Mouse (Mus musculus): ENCODE results near the gene Capza2. TPM values are rescaled to one million over a fixed set of nuclear protein-coding genes. Genes with fewer than 3 reads are reported as not detected.

The Capza2 gene
- polyA plus RNA-seq, 1 experiment from 2014 or later = 192 TPM

- H3K9me3 ChIP-seq (replicated peaks) = no peaks in the 10 kb centered on the region
- H3K4me1 ChIP-seq = peaks cover 4% of the 10 kb centered on the region; the same call in 1 of the 2 replicates
- no peaks in the 10 kb centered on the region for H3K27me3 ChIP-seq (ENCODE audit: low read depth, poor library complexity, severe bottlenecking)
- DNase-seq (ENCODE audit: low spot score) = no peak
- H3K27ac ChIP-seq = no peak overlapping the region
- no peak overlapping the region for H3K4me3 ChIP-seq
- WGBS = 71% methylated on average over 6 of the region's 6 CpGs
- H3K36me3 ChIP-seq = no peaks in the 10 kb centered on the region
Observed at GRCm38 (mm10) chr6:17628701-17629455, 7.2 kb upstream of the Capza2 start.

- WGBS = 77% methylated on average over 5 of the region's 5 CpGs
- H3K27ac ChIP-seq = no peak overlapping the region
- H3K27me3 ChIP-seq (ENCODE audit: low read depth, poor library complexity, severe bottlenecking) = no peaks in the 10 kb centered on the region
- H3K36me3 ChIP-seq = no peaks in the 10 kb centered on the region
- no peak for DNase-seq (ENCODE audit: low spot score)
- no peak overlapping the region for H3K4me3 ChIP-seq
- no peaks in the 10 kb centered on the region for H3K9me3 ChIP-seq (replicated peaks)
- H3K4me1 ChIP-seq = peaks cover 4% of the 10 kb centered on the region; the same call in 1 of the 2 replicates
Observed at GRCm38 (mm10) chr6:17629756-17630155, 6.3 kb upstream of the Capza2 start.

GRCm38 (mm10) chr6:17631611-17632010 is 4.4 kb upstream of the Capza2 start:
- H3K27ac ChIP-seq = no peak overlapping the region
- peaks cover 4% of the 10 kb centered on the region; the same call in 1 of the 2 replicates for H3K4me1 ChIP-seq
- no peaks in the 10 kb centered on the region for H3K36me3 ChIP-seq
- no peak overlapping the region for H3K4me3 ChIP-seq
- no peaks in the 10 kb centered on the region for H3K9me3 ChIP-seq (replicated peaks)
- H3K27me3 ChIP-seq (ENCODE audit: low read depth, poor library complexity, severe bottlenecking) = no peaks in the 10 kb centered on the region
- DNase-seq (ENCODE audit: low spot score) = no peak
- 87% methylated on average over 5 of the region's 5 CpGs for WGBS

- Histone ChIP-seq H3K27ac (no peak overlapping the region), H3K4me3 (no peak overlapping the region), H3K4me1 (peaks cover 15% of the 10 kb centered on the region), H3K36me3 (no peaks in the 10 kb centered on the region), H3K27me3 (ENCODE audit: low read depth, poor library complexity, severe bottlenecking) (no peaks in the 10 kb centered on the region), H3K9me3 (replicated peaks) (no peaks in the 10 kb centered on the region)
- no peak for DNase-seq (ENCODE audit: low spot score)
- 62% methylated on average over 3 of the region's 3 CpGs for WGBS
Observed at GRCm38 (mm10) chr6:17633819-17634218, 2.2 kb upstream of the Capza2 start.

- Histone ChIP-seq H3K27me3 (ENCODE audit: low read depth, poor library complexity, severe bottlenecking) (no peaks in the 10 kb centered on the region), H3K36me3 (no peaks in the 10 kb centered on the region; the same call in 1 of the 2 replicates), H3K27ac (no peak overlapping the region), H3K9me3 (replicated peaks) (no peaks in the 10 kb centered on the region), H3K4me3 (no peak overlapping the region), H3K4me1 (peaks cover 11% of the 10 kb centered on the region)
- no peak for DNase-seq (ENCODE audit: low spot score)
- WGBS = 84% methylated on average over 3 of the region's 3 CpGs
Observed at GRCm38 (mm10) chr6:17634992-17635391, 1.0 kb upstream of the Capza2 start.

GRCm38 (mm10) chr6:17636764-17637170 is 733 bp downstream of the Capza2 start:
- under 1% methylated on average over 43 of the region's 45 CpGs for WGBS
- DNase-seq (ENCODE audit: low spot score) = peak; percentile 95
- Histone ChIP-seq H3K36me3 (peaks cover 5% of the 10 kb centered on the region), H3K27me3 (ENCODE audit: low read depth, poor library complexity, severe bottlenecking) (no peaks in the 10 kb centered on the region), H3K27ac (peak overlapping the region; percentile 98), H3K4me1 (peaks cover 11% of the 10 kb centered on the region), H3K9me3 (replicated peaks) (no peaks in the 10 kb centered on the region), H3K4me3 (peak overlapping the region; percentile 91)

GRCm38 (mm10) chr6:17637205-17638203 is 1.5 kb downstream of the Capza2 start:
- Histone ChIP-seq H3K27ac (peak overlapping the region; percentile 98), H3K36me3 (peaks cover 5% of the 10 kb centered on the region), H3K4me1 (peaks cover 11% of the 10 kb centered on the region), H3K27me3 (ENCODE audit: low read depth, poor library complexity, severe bottlenecking) (no peaks in the 10 kb centered on the region), H3K9me3 (replicated peaks) (no peaks in the 10 kb centered on the region), H3K4me3 (peak overlapping the region; percentile 91)
- peak; percentile 52 for DNase-seq (ENCODE audit: low spot score)
- under 1% methylated on average over 59 of the region's 62 CpGs for WGBS

- no peaks in the 10 kb centered on the region for H3K27me3 ChIP-seq (ENCODE audit: low read depth, poor library complexity, severe bottlenecking)
- peaks cover 5% of the 10 kb centered on the region for H3K36me3 ChIP-seq
- no peaks in the 10 kb centered on the region for H3K9me3 ChIP-seq (replicated peaks)
- no peak for DNase-seq (ENCODE audit: low spot score)
- H3K4me3 ChIP-seq = no peak overlapping the region
- H3K27ac ChIP-seq = no peak overlapping the region
- 94% methylated on average over 9 of the region's 9 CpGs for WGBS
- H3K4me1 ChIP-seq = peaks cover 11% of the 10 kb centered on the region
Observed at GRCm38 (mm10) chr6:17640031-17640430, 4.0 kb downstream of the Capza2 start.

GRCm38 (mm10) chr6:17642739-17643138 is 6.7 kb downstream of the Capza2 start:
- no peaks in the 10 kb centered on the region for H3K27me3 ChIP-seq (ENCODE audit: low read depth, poor library complexity, severe bottlenecking)
- peaks cover 8% of the 10 kb centered on the region; the same call in 1 of the 2 replicates for H3K4me1 ChIP-seq
- H3K4me3 ChIP-seq = no peak overlapping the region
- WGBS = 80% methylated on average over 3 of the region's 3 CpGs
- no peak overlapping the region for H3K27ac ChIP-seq
- no peak for DNase-seq (ENCODE audit: low spot score)
- peaks cover 5% of the 10 kb centered on the region for H3K36me3 ChIP-seq
- H3K9me3 ChIP-seq (replicated peaks) = no peaks in the 10 kb centered on the region

GRCm38 (mm10) chr6:17646107-17646506 is 10.1 kb downstream of the Capza2 start:
- DNase-seq (ENCODE audit: low spot score) = no peak

GRCm38 (mm10) chr6:17652132-17652531 is 16.1 kb downstream of the Capza2 start:
- Histone ChIP-seq H3K27me3 (ENCODE audit: low read depth, poor library complexity, severe bottlenecking) (no peaks in the 10 kb centered on the region), H3K4me1 (no peaks in the 10 kb centered on the region), H3K4me3 (no peak overlapping the region), H3K9me3 (replicated peaks) (no peaks in the 10 kb centered on the region), H3K27ac (no peak overlapping the region), H3K36me3 (peaks cover 71% of the 10 kb centered on the region)
- DNase-seq (ENCODE audit: low spot score) = no peak
- WGBS = 88% methylated on average over 2 of the region's 2 CpGs

More at GRCm38 (mm10) chr6:17646107-17646506, 10.1 kb downstream of the Capza2 start:
- no peak overlapping the region for H3K27ac ChIP-seq
- H3K36me3 ChIP-seq = peaks cover 26% of the 10 kb centered on the region
- H3K4me1 ChIP-seq = no peaks in the 10 kb centered on the region
- no peaks in the 10 kb centered on the region for H3K27me3 ChIP-seq (ENCODE audit: low read depth, poor library complexity, severe bottlenecking)
- no peaks in the 10 kb centered on the region for H3K9me3 ChIP-seq (replicated peaks)
- no peak overlapping the region for H3K4me3 ChIP-seq
- WGBS = 78% methylated on average over 3 of the region's 3 CpGs

GRCm38 (mm10) chr6:17655080-17655479 is 19.0 kb downstream of the Capza2 start:
- no peak overlapping the region for H3K27ac ChIP-seq
- no peaks in the 10 kb centered on the region for H3K27me3 ChIP-seq (ENCODE audit: low read depth, poor library complexity, severe bottlenecking)
- no peak overlapping the region for H3K4me3 ChIP-seq
- no peaks in the 10 kb centered on the region for H3K9me3 ChIP-seq (replicated peaks)
- DNase-seq (ENCODE audit: low spot score) = no peak
- 96% methylated on average over 2 of the region's 2 CpGs for WGBS
- peaks cover 73% of the 10 kb centered on the region for H3K36me3 ChIP-seq
- H3K4me1 ChIP-seq = no peaks in the 10 kb centered on the region

- Histone ChIP-seq H3K4me3 (no peak overlapping the region), H3K27ac (no peak overlapping the region), H3K9me3 (replicated peaks) (no peaks in the 10 kb centered on the region), H3K4me1 (no peaks in the 10 kb centered on the region), H3K36me3 (peaks cover 76% of the 10 kb centered on the region), H3K27me3 (ENCODE audit: low read depth, poor library complexity, severe bottlenecking) (no peaks in the 10 kb centered on the region)
- 88% methylated on average over 1 of the region's 1 CpGs for WGBS
- no peak for DNase-seq (ENCODE audit: low spot score)
Observed at GRCm38 (mm10) chr6:17657308-17657707, 21.3 kb downstream of the Capza2 start.

Data from limb, embryonic 10.5 days (tissue).